Mouse (Mus musculus): ENCODE measurements around the gene Mettl18. TPM values are rescaled to one million over a fixed set of nuclear protein-coding genes. Genes with fewer than 3 reads are reported as not detected.

Mettl18 gene
- total RNA-seq (2021) = 1 to 10 TPM; 6.9 to 7.8 TPM
- long read RNA-seq, experiment 1, partial matches to known transcripts = 0 of 1 reads
- long read RNA-seq, experiment 1, other reads (novel, unspliced or antisense) = 0 of 1 reads
- long read RNA-seq, experiment 2, transcript Mettl18-202 (2 exons, 1,419 nt) = major isoform, 5 of 9 reads
- long read RNA-seq, experiment 2, partial matches to known transcripts = 0 of 9 reads
- long read RNA-seq, experiment 2, other reads (novel, unspliced or antisense) = 0 of 9 reads

DNA sequence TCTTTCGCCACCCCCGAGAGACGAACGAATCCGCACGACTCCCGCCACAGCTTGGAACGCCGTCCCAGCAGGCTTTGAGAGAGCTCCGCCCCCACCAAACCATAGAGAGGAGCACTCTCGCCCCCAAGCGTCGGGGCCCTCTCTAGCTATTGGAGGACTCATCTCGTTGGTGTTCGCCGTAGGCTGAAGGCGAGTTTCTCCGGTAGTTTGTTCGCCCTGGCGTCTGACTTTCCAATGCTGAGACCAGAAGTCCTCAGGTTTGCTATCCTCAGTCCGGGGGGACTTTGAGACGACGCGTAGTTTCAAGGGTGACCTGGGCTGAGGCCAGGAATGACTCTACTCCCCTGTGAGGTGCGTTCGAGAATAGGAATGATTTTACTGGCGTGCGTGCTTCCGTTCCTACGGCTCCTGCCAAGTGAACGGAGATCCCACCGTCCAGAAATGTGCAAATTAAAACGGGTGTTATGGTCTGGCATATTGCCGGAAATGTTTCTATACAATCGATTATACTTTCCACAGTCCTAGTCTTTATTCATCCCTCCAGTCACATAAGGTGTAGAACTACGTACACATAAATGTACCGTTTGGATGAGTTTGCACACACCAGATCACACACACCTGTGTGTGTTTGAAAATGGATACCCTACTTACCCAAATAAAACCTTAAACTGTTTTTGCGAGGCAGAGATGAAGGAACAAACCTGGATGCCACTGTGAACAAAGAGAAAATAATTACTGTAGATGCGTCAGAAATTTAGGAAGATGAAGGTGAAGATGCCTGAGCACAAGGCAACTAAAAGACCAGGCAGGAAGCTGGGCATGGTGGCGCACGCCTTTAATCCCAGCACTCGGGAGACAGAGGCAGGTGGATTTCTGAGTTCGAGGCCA lies at the start of gene Mettl18, which contains the start of gene BC055324:
Gene Mettl18, plus strand, starts transcription at position 169 of the 888 bp plus-strand sequence.
Gene BC055324, minus strand, starts transcription at position 76 of the 888 bp plus-strand sequence.
- peak within 1 kb of the TSS; percentile 91 for H3K4me3 ChIP-seq
- TF ChIP-seq CTCF (conservative IDR thresholded peaks at IDR 0.05) = peak; percentile 61
- DNase-seq (ENCODE audit: low spot score in 2 of 2) = peak; percentile 88 to 90
- H3K27ac ChIP-seq = peak within 1 kb of the TSS; percentile 91

DNA sequence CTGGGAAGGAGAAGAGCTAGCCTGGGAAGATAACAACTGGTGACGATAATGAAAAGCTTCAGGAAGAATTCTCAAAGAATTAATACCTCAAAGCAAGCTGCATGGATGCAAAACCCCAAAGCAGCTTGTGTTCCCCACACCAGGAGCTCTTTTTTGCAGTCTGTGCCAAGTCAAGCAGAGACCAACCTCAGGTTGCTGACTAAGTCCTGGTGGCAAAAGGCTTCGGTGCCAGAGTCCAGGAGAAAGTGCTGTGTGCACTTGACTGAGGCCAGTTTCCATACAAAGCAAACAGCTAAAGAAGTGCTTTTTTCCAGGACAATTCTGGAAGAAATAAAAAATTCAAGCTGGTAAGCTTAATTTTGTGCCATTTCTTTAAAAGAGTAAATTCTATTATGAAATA lies 41.3 kb upstream of the Mettl18 start:
- Histone ChIP-seq H3K4me3 (no peak overlapping the region), H3K27ac (no peak overlapping the region)
- no peak for TF ChIP-seq CTCF (conservative IDR thresholded peaks at IDR 0.05)
- no peak for DNase-seq (ENCODE audit: low spot score in 2 of 2)

DNA sequence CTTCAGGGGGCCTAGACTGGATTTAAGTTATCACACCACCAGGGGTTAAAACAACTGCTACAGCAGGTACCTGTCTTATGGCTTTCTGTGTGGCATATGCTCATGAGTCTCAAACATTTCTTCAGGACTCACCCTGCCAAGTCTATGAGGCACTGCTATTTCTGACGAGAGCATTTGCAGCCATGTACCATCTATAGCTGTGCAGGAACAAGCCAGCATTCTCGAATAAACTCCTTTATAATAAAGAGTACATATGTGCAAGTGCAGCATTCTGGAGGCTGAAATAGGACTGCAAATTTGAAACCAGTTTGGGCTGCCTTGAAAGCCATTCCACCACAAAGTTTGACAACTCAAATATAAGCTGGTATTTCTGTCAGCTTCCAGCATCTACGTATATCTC lies 36.7 kb upstream of the Mettl18 start:
- no peak for DNase-seq (ENCODE audit: low spot score in 2 of 2)
- Histone ChIP-seq H3K27ac (no peak overlapping the region), H3K4me3 (no peak overlapping the region)
- TF ChIP-seq CTCF (conservative IDR thresholded peaks at IDR 0.05) = no peak

DNA sequence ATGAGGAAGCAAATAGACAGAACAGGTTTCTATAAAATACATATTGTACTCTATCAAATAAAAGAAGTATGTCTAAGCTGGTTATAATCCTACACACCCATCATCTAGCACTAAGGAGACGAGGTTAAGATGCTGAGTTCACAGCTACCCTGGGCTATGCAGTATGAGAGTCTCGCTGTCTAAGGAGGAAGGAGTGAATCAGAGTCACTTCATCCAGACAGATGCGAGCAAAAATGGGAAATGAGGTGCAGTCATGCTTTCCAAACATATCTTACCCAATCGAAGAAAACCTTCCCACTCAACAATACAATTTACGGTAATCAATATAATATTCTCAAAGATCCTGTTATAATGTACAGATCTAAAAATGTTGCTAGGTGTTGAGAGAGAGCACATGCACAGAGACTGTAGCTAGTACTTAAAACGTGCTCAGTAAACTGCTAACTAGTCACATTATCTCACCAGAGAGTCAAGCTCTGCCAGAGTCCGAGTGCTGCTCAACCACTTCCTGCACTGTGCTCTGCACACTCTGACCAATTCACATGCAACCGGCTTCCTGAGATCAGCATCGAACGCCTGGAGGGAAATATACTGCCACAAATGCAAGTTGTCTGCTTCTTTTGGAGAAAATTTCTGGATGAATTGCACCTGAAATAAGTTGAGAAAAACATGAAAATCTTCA lies 30.5 kb upstream of the Mettl18 start:
- H3K4me3 ChIP-seq = no peak overlapping the region
- no peak for DNase-seq (ENCODE audit: low spot score in 2 of 2)
- no peak for TF ChIP-seq CTCF (conservative IDR thresholded peaks at IDR 0.05)
- H3K27ac ChIP-seq = no peak overlapping the region

DNA sequence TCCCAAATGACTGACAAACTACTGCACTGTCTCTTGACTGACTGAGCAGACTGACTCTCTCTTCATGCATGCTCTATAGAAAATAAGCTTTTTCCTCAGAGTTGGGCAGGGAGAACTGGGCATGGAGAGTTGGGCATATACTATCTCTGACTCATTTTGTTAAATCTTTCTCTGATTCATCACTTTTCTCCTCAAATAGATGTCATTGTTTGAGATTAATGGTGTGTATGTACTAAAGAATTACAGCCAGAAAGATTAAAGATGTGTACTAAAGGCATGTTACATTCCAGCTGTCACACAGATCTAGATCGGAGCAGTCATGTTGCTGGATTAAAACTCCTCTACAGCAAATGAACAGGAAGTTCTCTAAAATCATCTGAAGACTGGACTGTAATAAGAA lies 20.2 kb upstream of the Mettl18 start:
- TF ChIP-seq CTCF (conservative IDR thresholded peaks at IDR 0.05) = no peak
- no peak overlapping the region for H3K27ac ChIP-seq
- no peak for DNase-seq (ENCODE audit: low spot score in 2 of 2)
- H3K4me3 ChIP-seq = no peak overlapping the region

DNA sequence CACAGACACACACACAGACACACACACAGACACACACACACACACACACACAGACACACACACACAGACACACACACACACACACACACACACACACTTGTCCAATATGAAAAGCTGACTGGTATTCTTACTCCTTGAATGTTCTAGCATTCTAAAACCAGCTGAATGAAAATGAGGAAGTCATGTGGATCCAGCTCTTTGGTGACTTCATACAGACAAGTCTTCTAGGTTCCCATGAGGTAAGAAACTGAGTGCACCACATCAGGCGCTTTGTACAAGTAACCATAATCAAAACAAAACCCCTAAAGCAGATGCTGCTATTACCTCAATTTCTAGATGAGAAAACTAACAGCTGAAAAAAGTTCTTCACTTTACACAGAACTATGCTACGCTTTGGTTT lies 19.6 kb upstream of the Mettl18 start:
- no peak for TF ChIP-seq CTCF (conservative IDR thresholded peaks at IDR 0.05)
- Histone ChIP-seq H3K27ac (no peak overlapping the region), H3K4me3 (no peak overlapping the region)
- DNase-seq (ENCODE audit: low spot score in 2 of 2) = no peak

DNA sequence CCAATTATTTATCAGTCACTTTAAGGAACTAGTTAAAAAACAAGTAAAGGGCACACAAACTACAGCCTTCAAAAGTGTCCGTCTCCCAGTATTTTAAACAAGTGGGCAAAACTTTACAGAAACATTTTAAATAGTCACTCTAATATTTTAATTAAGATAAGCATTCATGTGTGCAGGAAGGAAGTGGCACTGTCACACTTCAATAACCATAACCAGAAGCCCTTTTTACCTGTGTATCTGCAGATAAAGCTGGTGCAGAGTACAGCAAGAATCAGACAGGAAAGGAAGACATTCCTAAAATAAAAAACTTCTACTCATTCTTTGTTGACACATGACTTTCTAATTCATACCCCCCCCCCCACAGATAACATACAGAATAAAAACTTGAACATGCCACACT lies 18.2 kb upstream of the Mettl18 start:
- no peak overlapping the region for H3K27ac ChIP-seq
- TF ChIP-seq CTCF (conservative IDR thresholded peaks at IDR 0.05) = no peak
- H3K4me3 ChIP-seq = no peak overlapping the region
- DNase-seq (ENCODE audit: low spot score in 2 of 2) = no peak

DNA sequence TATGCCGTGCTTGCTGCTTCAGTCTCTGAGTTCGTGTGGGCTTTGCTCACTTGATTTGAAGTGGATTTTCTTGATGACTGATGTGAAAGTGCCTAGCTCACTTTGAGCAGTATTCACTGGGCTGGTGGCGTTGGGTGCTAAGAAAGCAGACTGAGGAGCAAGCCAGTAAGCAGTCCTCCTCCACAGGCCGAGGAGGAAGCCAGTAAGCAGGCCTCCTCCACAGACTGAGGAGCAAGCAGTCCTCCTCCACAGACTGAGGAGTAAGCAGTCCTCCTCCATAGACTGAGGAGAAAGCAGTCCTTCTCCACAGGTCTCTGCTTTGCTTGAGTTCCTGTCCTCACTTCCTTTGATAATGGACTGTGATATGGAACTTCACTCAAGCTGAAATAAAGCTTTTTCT lies 2.3 kb upstream of the Mettl18 start:
- Histone ChIP-seq H3K4me3 (no peak overlapping the region), H3K27ac (no peak overlapping the region)
- no peak for TF ChIP-seq CTCF (conservative IDR thresholded peaks at IDR 0.05)
- no peak for DNase-seq (ENCODE audit: low spot score in 2 of 2)

DNA sequence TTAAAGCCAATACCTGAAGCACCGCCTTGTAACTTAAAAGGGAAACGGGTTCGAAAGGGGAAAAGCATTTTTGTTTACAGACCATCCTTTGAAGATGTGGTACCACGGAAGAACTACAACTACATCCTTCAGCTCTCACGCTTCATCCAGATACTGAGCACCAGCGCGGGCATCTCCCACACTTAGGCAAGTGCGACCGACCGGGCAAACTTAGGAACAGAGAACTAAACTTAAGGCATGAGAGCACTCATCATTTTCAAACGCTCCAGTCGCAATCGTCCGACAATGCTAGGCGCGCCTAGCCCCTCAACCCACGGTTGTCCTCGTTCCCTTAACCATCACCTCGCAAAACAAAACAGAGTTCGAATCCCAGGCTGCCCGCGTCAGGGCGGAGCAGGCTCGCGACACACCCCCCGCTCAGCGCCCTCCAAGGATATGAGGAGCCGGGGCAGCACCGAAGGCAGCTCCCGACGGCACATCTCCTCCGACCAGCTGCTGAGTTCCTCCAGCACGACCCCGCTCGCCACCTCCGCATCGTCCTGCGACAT lies 442 bp upstream of the Mettl18 start:
- no peak for DNase-seq (ENCODE audit: low spot score in 2 of 2)
- Histone ChIP-seq H3K4me3 (peak overlapping the region; percentile 91), H3K27ac (no peak overlapping the region)
- no peak for TF ChIP-seq CTCF (conservative IDR thresholded peaks at IDR 0.05)

DNA sequence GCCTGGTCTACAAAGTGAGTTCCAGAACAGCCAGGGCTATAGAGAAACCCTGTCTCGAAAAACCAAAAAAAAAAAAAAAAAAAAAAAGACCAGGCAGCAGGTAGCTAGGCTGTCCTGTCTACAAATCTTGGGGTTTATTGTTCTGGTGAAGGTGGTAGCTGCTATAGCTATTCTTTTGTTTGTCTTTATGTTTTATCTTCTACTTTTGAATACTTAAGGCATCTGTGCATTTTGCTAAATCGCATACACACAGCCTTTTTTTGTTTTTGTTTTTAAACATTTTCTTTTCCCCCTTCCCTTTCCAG lies 872 bp downstream of the Mettl18 start:
- H3K4me3 ChIP-seq = peak overlapping the region; percentile 91
- no peak for DNase-seq (ENCODE audit: low spot score in 2 of 2)
- no peak for TF ChIP-seq CTCF (conservative IDR thresholded peaks at IDR 0.05)
- no peak overlapping the region for H3K27ac ChIP-seq

DNA sequence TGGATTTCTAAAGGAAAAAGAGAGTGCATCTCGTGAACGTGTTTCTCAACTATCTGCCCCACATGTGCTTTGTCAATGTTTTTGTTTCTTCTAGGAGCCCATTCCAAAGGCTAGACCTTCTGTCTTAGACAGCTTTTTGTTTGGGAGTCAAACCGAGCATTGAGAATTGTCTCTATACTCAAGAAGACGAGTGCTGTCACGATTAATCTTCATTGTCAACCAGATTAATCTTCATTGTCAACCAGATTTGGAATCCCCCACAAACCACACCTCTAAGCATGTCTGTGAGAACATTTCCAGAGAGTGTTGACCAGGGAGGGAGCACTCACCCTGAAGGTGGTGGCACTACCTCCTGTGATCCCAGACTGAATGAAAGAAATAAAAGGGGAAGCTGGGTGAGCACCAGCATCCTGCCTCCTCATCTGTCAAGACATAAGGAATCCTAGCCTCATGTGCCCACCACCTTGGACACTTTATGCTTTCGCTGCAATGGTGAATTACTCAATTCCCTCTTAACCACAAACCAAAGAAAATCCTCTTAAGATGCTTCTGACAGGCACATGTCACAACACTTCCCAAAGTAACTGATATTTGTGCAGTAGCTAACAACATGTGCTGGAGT lies 7.3 kb downstream of the Mettl18 start:
- TF ChIP-seq CTCF (conservative IDR thresholded peaks at IDR 0.05) = no peak
- no peak overlapping the region for H3K4me3 ChIP-seq
- DNase-seq (ENCODE audit: low spot score in 2 of 2) = no peak
- no peak overlapping the region for H3K27ac ChIP-seq

DNA sequence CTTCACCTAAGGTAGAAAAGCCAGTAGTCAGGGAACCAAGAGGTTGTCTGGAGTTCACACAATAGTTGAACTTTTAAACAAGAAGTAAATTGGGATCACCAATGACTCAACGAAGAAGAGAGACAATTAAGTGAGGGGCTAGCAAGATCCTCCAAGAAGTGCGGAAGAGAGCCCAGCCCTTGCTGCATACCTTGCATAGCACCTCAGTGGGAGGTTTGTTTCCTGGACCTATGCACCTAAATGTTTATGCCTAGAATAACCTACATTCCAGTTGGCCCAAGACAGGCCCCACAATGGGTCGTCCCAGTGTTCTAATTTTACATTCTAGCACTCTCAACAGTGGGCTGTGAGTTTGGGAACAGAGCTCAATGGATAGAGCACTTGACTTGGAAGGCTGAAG lies 9.6 kb downstream of the Mettl18 start:
- H3K27ac ChIP-seq = no peak overlapping the region
- no peak overlapping the region for H3K4me3 ChIP-seq
- no peak for TF ChIP-seq CTCF (conservative IDR thresholded peaks at IDR 0.05)
- no peak for DNase-seq (ENCODE audit: low spot score in 2 of 2)

DNA sequence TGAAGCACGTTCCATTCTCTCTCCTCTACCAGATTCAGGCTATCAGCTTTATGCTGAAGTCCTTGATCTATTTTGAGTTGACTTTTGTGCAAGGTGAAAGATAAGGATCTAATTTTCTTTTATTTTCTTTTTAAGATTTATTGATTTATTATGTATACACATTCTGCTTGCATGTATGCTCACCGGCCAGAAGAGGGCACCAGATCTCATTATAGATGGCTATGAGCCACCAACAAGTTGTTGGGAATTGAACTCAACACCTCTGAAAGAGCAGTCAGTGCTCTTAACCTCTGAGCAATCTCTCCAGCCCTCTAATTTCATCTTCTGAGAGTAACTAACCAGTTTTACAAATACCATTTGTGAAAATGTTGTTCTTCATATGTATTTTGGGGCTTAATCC lies 14.5 kb downstream of the Mettl18 start:
- no peak overlapping the region for H3K4me3 ChIP-seq
- DNase-seq (ENCODE audit: low spot score in 2 of 2) = peak; percentile 3 to 25
- peak; percentile 84 for TF ChIP-seq CTCF (conservative IDR thresholded peaks at IDR 0.05)
- H3K27ac ChIP-seq = no peak overlapping the region
